Mouse (Mus musculus) CH12.LX (cell line): ENCODE measurements at regions not wholly inside any gene's neighbourhood (a gene's known extent, or its start where the extent isn't known, plus 50 kb on each side); places are given as distances from the start of the nearest gene placed in this dataset.

ENCODE experiments used
- DNase-seq: peaks from one replicate; pipeline ENCODE4 v3.0.0-alpha.2; 2013; ENCODE audit errors: extremely low read depth
- H3K27ac ChIP-seq: 2 replicates; pipeline ENCODE4 v1.5.1; 2012; ENCODE audit warnings: low read depth, mild to moderate bottlenecking, control low read depth, moderate library complexity; ENCODE audit not compliant: insufficient read depth
- H3K27me3 ChIP-seq: replicated peaks from 2 replicates; pipeline ENCODE3; 2012; ENCODE audit warnings: inconsistent platforms
- H3K36me3 ChIP-seq, 2 experiments: replicated peaks in 1 of 2; 2 replicates each; pipeline versions ENCODE3 to v1.6.1; 2012; ENCODE audit warnings: inconsistent platforms in 1 of 2, low read length in 1 of 2, mild to moderate bottlenecking in 1 of 2, mixed read lengths in 1 of 2, moderate library complexity in 1 of 2; ENCODE audit not compliant: control insufficient read depth in 1 of 2, insufficient read depth in 1 of 2
- H3K4me1 ChIP-seq, 2 experiments: 2 replicates each; pipeline ENCODE4 v1.6.1; 2012; ENCODE audit warnings: inconsistent platforms in 1 of 2, moderate library complexity in 1 of 2; ENCODE audit not compliant: insufficient read depth in 2 of 2, control insufficient read depth in 1 of 2
- H3K4me2 ChIP-seq: 2 replicates; pipeline ENCODE4 v1.6.1; 2012; ENCODE audit warnings: low read depth, mild to moderate bottlenecking, control low read depth; ENCODE audit not compliant: poor library complexity, insufficient read depth, severe bottlenecking
- H3K4me3 ChIP-seq, 3 experiments: fragments of 150-350 bp in 1 of 3; sonication (generic) in 1 of 3; replicated peaks in 1 of 3; 2 replicates each; pipeline versions ENCODE3 to v1.5.1; 2011 to 2012; ENCODE audit warnings: low read depth in 2 of 3, low read length in 2 of 3, mild to moderate bottlenecking in 2 of 3, moderate library complexity in 2 of 3, control low read depth in 1 of 3, improper control_type of control experiment in 1 of 3, inconsistent platforms in 1 of 3, mixed read lengths in 1 of 3; ENCODE audit not compliant: poor library complexity in 1 of 3
- H3K79me2 ChIP-seq: replicated peaks from 2 replicates; pipeline ENCODE4 v1.6.1; 2012; ENCODE audit warnings: mild to moderate bottlenecking, moderate library complexity; ENCODE audit not compliant: control insufficient read depth, poor library complexity, insufficient read depth, severe bottlenecking; ENCODE audit errors: extremely low read depth
- H3K9ac ChIP-seq: 2 replicates; pipeline ENCODE4 v1.6.1; 2012; ENCODE audit warnings: low read depth, mild to moderate bottlenecking, control low read depth, moderate library complexity; ENCODE audit not compliant: insufficient read depth
- H3K9me3 ChIP-seq: replicated peaks from 2 replicates; pipeline ENCODE3; 2012; ENCODE audit warnings: low read length, inconsistent platforms, mixed read lengths
- BHLHE40 ChIP-seq: IDR thresholded peaks from 2 replicates; pipeline ENCODE4 v1.6.1; 2011; ENCODE audit warnings: mild to moderate bottlenecking, low read depth, low read length, improper control_type of control experiment
- CHD2 ChIP-seq: IDR thresholded peaks from 2 replicates; pipeline ENCODE4 v1.6.1; 2011; ENCODE audit warnings: low read length, improper control_type of control experiment
- CTCF ChIP-seq, 2 experiments: IDR thresholded peaks in 1 of 2; conservative IDR thresholded peaks in 1 of 2; 2 replicates each; pipeline ENCODE4 v1.5.1; 2011 to 2012; ENCODE audit warnings: low read depth in 2 of 2, low read length in 2 of 2, improper control_type of control experiment in 1 of 2, inconsistent platforms in 1 of 2, mild to moderate bottlenecking in 1 of 2, moderate library complexity in 1 of 2
- E2F4 ChIP-seq: IDR thresholded peaks from 2 replicates; pipeline ENCODE4 v1.6.1; 2011; ENCODE audit warnings: low read depth, low read length, improper control_type of control experiment; ENCODE audit not compliant: insufficient replicate concordance
- ELF1 ChIP-seq: IDR thresholded peaks from 2 replicates; pipeline ENCODE4 v1.6.1; 2014; ENCODE audit warnings: low read depth, mild to moderate bottlenecking, inconsistent platforms, low read length, improper control_type of control experiment
- EP300 ChIP-seq: IDR thresholded peaks from 2 replicates; pipeline ENCODE4 v1.6.1; 2011; ENCODE audit warnings: low read length, improper control_type of control experiment
- ETS1 ChIP-seq: conservative IDR thresholded peaks from 2 replicates; pipeline ENCODE4 v1.6.1; 2012; ENCODE audit warnings: low read depth, mild to moderate bottlenecking, inconsistent platforms, low read length, improper control_type of control experiment, moderate library complexity
- GABPA ChIP-seq: IDR thresholded peaks from 2 replicates; pipeline ENCODE4 v1.6.1; 2012; ENCODE audit warnings: low read depth, low read length, improper control_type of control experiment, inconsistent platforms; ENCODE audit not compliant: insufficient replicate concordance
- HCFC1 ChIP-seq: IDR thresholded peaks from 2 replicates; pipeline ENCODE4 v1.6.1; 2012; ENCODE audit warnings: low read depth, mild to moderate bottlenecking, inconsistent platforms, low read length, improper control_type of control experiment
- IRF4 ChIP-seq: IDR thresholded peaks from 2 replicates; pipeline ENCODE4 v1.6.1; 2014; ENCODE audit warnings: low read depth, mild to moderate bottlenecking, inconsistent platforms, low read length, improper control_type of control experiment
- JUND ChIP-seq: conservative IDR thresholded peaks from 2 replicates; pipeline ENCODE4 v1.6.1; 2011; ENCODE audit warnings: low read depth, low read length, improper control_type of control experiment
- KAT2A ChIP-seq: IDR thresholded peaks from 2 replicates; pipeline ENCODE4 v1.6.1; 2012; ENCODE audit warnings: low read length, improper control_type of control experiment, inconsistent platforms; ENCODE audit not compliant: insufficient replicate concordance
- MAX ChIP-seq: IDR thresholded peaks from 2 replicates; pipeline ENCODE4 v1.6.1; 2011; ENCODE audit warnings: low read length, improper control_type of control experiment
- MYC ChIP-seq: IDR thresholded peaks from 2 replicates; pipeline ENCODE4 v1.6.1; 2011; ENCODE audit warnings: low read depth, mild to moderate bottlenecking, improper control_type of control experiment, low read length
- NELFE ChIP-seq: IDR thresholded peaks from 2 replicates; pipeline ENCODE4 v1.6.1; 2011; ENCODE audit warnings: low read depth, low read length, improper control_type of control experiment
- PAX5 ChIP-seq: IDR thresholded peaks from 2 replicates; pipeline ENCODE4 v1.6.1; 2012; ENCODE audit warnings: low read length, inconsistent platforms, mixed read lengths
- RCOR1 ChIP-seq: conservative IDR thresholded peaks from 2 replicates; pipeline ENCODE4 v1.6.1; 2012; ENCODE audit warnings: low read depth, mild to moderate bottlenecking, inconsistent platforms, low read length, improper control_type of control experiment
- SIN3A ChIP-seq: IDR thresholded peaks from 2 replicates; pipeline ENCODE4 v1.6.1; 2012; ENCODE audit warnings: low read length, improper control_type of control experiment, inconsistent platforms
- TBP ChIP-seq: conservative IDR thresholded peaks from 2 replicates; pipeline ENCODE4 v1.6.1; 2011; ENCODE audit warnings: low read depth, low read length, improper control_type of control experiment
- TCF12 ChIP-seq: IDR thresholded peaks from 2 replicates; pipeline ENCODE4 v1.6.1; 2014; ENCODE audit warnings: low read depth, mild to moderate bottlenecking, inconsistent platforms, low read length, improper control_type of control experiment
- UBTF ChIP-seq: IDR thresholded peaks from 2 replicates; pipeline ENCODE4 v1.6.1; 2012; ENCODE audit warnings: low read depth, mild to moderate bottlenecking, inconsistent platforms, low read length, improper control_type of control experiment, moderate library complexity
- USF1 ChIP-seq: IDR thresholded peaks from 2 replicates; pipeline ENCODE4 v1.6.1; 2014; ENCODE audit warnings: low read depth, mild to moderate bottlenecking, inconsistent platforms, low read length, improper control_type of control experiment
- ZC3H11A ChIP-seq: IDR thresholded peaks from 2 replicates; pipeline ENCODE4 v1.6.1; 2012; ENCODE audit warnings: low read depth, mild to moderate bottlenecking, inconsistent platforms, low read length, improper control_type of control experiment
- ZKSCAN1 ChIP-seq: IDR thresholded peaks from 2 replicates; pipeline ENCODE4 v1.6.1; 2012; ENCODE audit warnings: low read depth, inconsistent platforms, low read length, improper control_type of control experiment, borderline replicate concordance
- ZMIZ1 ChIP-seq: IDR thresholded peaks from 2 replicates; pipeline ENCODE4 v1.6.1; 2012; ENCODE audit warnings: low read depth, mild to moderate bottlenecking, inconsistent platforms, low read length, improper control_type of control experiment
- ZNF384 ChIP-seq: IDR thresholded peaks from 2 replicates; pipeline ENCODE4 v1.6.1; 2012; ENCODE audit warnings: low read depth, low read length, improper control_type of control experiment, inconsistent platforms
- dilution Hi-C: fragments of 300-500 bp; cut with MboI; formaldehyde crosslinking; loops from 2 replicates; pipeline ENCODE4 v1.14.3; 2020; ENCODE audit warnings: low sequenced_read_pairs; ENCODE audit not compliant: extremely low pct_unique_long_range_greater_than_20kb, extremely low pct_ligation_motif_present
- in situ Hi-C: fragments of 300-500 bp; cut with MboI; formaldehyde crosslinking; loops from 3 replicates; pipeline ENCODE4 v1.14.3; 2019; ENCODE audit warnings: low sequenced_read_pairs, low pct_ligation_motif_present, low pct_unique_long_range_greater_than_20kb, mixed read lengths

DNA sequence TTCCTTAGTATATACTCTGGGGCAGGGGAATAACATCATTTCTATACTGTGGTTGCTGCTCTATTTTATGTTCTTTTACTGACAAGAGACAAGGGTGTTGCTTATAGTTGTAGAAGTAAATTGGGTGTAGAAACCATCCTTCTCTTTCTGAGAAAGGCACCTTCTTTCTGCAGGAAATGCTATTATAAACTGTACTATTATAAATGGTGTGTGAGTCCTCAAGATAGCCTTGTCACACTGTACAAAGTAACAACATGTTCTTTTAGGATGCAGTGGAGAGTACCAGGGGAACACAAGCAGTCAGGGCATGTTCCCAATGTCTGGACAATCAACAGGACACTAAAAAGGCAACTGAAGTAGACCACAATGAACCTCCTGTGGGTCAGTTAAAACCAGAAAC lies 490.2 kb upstream of the Zeb2 start:
- H3K4me2 ChIP-seq: no peak overlapping the region
- no peaks in the 10 kb centered on the region for H3K79me2 ChIP-seq
- no peaks in the 10 kb centered on the region for H3K9me3 ChIP-seq
- in situ Hi-C loops (no loop called here), dilution Hi-C loops (no loop called here)
- no peak overlapping the region for H3K9ac ChIP-seq
- H3K27ac ChIP-seq: no peak overlapping the region
- H3K27me3 ChIP-seq: no peaks in the 10 kb centered on the region
- no peak for DNase-seq
- no peak overlapping the region for H3K4me3 ChIP-seq
- TF ChIP-seq JUND (no peak), CHD2 (no peak), MAX (no peak), HCFC1 (no peak), ZMIZ1 (no peak), NELFE (no peak), SIN3A (no peak), IRF4 (no peak), ZC3H11A (no peak), ZKSCAN1 (no peak), GABPA (no peak), MYC (no peak), E2F4 (no peak), CTCF (conservative IDR thresholded peaks at IDR 0.05 in 1 of 2, IDR thresholded peaks at IDR 0.05 in 1 of 2; ENCODE audit: low read depth in 2 of 2, low read length in 2 of 2) (no peak)
- no peaks in the 10 kb centered on the region for H3K4me1 ChIP-seq
- H3K36me3 ChIP-seq: no peaks in the 10 kb centered on the region

DNA sequence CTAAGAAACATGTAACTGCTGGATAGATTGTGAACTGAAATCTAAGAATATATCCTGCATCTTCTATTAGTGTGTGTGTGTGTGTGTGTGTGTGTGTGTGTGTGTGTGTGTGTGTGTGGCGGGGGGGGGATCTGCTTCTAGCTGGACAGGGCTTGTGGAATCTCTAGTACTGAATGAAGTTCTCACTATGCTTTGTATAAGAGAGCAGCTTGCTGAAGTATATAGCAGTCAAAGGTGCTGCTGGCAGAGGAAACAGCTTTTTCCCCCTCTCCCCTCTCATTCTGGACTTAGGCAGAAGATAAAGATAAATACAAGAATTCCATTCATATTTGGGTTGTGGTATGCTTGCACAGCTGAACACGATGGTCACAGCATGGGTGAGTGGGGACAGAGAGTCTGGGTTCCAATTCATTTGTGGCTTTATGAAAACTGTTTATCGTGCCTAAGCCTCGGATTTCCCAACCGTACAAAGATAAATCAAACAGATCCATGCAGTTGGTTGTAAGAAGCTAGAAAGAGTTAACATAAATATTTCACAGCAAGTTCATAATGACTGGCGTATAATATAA lies 484.2 kb upstream of the Zeb2 start:
- no peak for DNase-seq
- no peaks in the 10 kb centered on the region for H3K9me3 ChIP-seq
- H3K27me3 ChIP-seq: no peaks in the 10 kb centered on the region
- H3K4me1 ChIP-seq: 0 out of 4 replicates have a peak, but pooled peaks cover 0 to 3% of the 10 kb centered on the region in 2 experiments
- TF ChIP-seq UBTF (no peak), ZKSCAN1 (no peak), IRF4 (no peak), TCF12 (no peak), BHLHE40 (no peak), RCOR1 (no peak), USF1 (no peak), ETS1 (no peak), TBP (no peak), GABPA (no peak), ELF1 (no peak), ZNF384 (no peak), KAT2A (no peak), JUND (no peak), HCFC1 (no peak), MAX (no peak), EP300 (no peak), ZC3H11A (no peak), PAX5 (no peak)
- in situ Hi-C loops (no loop called here), dilution Hi-C loops (no loop called here)
- no peak overlapping the region for H3K9ac ChIP-seq
- H3K79me2 ChIP-seq: no peaks in the 10 kb centered on the region
- no peak overlapping the region for H3K27ac ChIP-seq
- no peaks in the 10 kb centered on the region for H3K36me3 ChIP-seq
- no peak overlapping the region for H3K4me3 ChIP-seq
- no peak overlapping the region for H3K4me2 ChIP-seq
